Mouse (Mus musculus): ENCODE measurements around the gene 2810408A11Rik. TPM values are rescaled to one million over a fixed set of nuclear protein-coding genes. Genes with fewer than 3 reads are reported as not detected.

The 2810408A11Rik gene
- total and polyA plus RNA-seq, 3 experiments, result 0.81 to 1.3 TPM; not detected in 1

DNA sequence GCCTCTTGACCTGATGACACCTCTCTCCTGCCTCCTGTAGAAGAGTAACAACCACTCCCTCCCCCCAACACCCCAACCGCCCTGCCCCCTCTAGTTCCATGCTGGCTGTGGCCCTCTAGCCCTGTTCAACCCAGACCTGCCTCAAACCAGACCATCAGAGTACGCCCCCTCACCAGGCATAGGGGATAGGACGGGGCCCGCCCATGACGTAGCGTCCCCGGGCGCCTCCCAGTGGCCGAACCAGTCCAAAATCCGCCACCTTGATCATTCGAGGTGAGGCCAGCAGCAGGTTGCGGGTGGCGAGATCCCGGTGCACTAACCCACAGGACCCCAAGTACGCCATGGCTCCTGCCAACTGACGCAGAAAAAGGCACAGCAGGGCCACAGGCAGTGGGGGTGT is 45.4 kb downstream of the 2810408A11Rik start:
- H3K36me3 ChIP-seq (ENCODE audit: control insufficient read depth in 1 of 2, insufficient read depth in 2 of 2, low read length in 2 of 2), result peaks cover 0 to 12% of the 10 kb centered on the region in 2 experiments; a peak in 2 of 4 replicates
- H3K9ac ChIP-seq (ENCODE audit: control insufficient read depth, low read depth, low read length, poor library complexity, severe bottlenecking), result no peak overlapping the region
- no peak for DNase-seq (ENCODE audit: low read depth, low spot score)
- peaks cover 7 to 21% of the 10 kb centered on the region in 2 experiments; a peak in 3 of 4 replicates for H3K4me1 ChIP-seq (ENCODE audit: control insufficient read depth in 1 of 2, insufficient read depth in 2 of 2, low read length in 2 of 2)
- no peak overlapping the region for H3K27ac ChIP-seq (ENCODE audit: control insufficient read depth, low read depth, low read length)
- no peaks in the 10 kb centered on the region for H3K79me2 ChIP-seq (ENCODE audit: control insufficient read depth, insufficient read depth, low read length, poor library complexity)
- TF ChIP-seq CTCF (IDR thresholded peaks at IDR 0.05 in 2 of 3, conservative IDR thresholded peaks at IDR 0.05 in 1 of 3; ENCODE audit: control insufficient read depth in 1 of 3, insufficient read depth in 1 of 3, low read depth in 2 of 3, low read length in 3 of 3, poor library complexity in 1 of 3, severe bottlenecking in 1 of 3), result peak in 2 of 3 experiments; percentile 38 to 65; a peak in 4 of 6 replicates
- no peak for TF ChIP-seq ZKSCAN1 (IDR thresholded peaks at IDR 0.05; ENCODE audit: low read depth, low read length)
- no peak overlapping the region for H3K4me3 ChIP-seq (ENCODE audit: control insufficient read depth in 1 of 2, insufficient read depth in 1 of 2, low read depth in 2 of 2, low read length in 2 of 2)
- no peaks in the 10 kb centered on the region for H3K27me3 ChIP-seq (ENCODE audit: control insufficient read depth in 1 of 2, insufficient read depth in 2 of 2, low read length in 2 of 2)
- H3K9me3 ChIP-seq (replicated peaks; ENCODE audit: insufficient read depth, low read length), result no peaks in the 10 kb centered on the region

GRCm38 (mm10) chr11:69854680-69855079 is 46.1 kb downstream of the 2810408A11Rik start:
- peak; percentile 43 for DNase-seq (ENCODE audit: low read depth, low spot score)
- TF ChIP-seq SIN3A (IDR thresholded peaks at IDR 0.05; ENCODE audit: low read length) (no peak), UBTF (IDR thresholded peaks at IDR 0.05; ENCODE audit: borderline replicate concordance, insufficient read depth, low read depth, low read length) (no peak), JUND (IDR thresholded peaks at IDR 0.05; ENCODE audit: low read depth, low read length) (no peak), POLR2AphosphoS2 (IDR thresholded peaks at IDR 0.05; ENCODE audit: low read length) (no peak), CTCF (IDR thresholded peaks at IDR 0.05 in 2 of 3, conservative IDR thresholded peaks at IDR 0.05 in 1 of 3; ENCODE audit: control insufficient read depth in 1 of 3, insufficient read depth in 1 of 3, low read depth in 2 of 3, low read length in 3 of 3, poor library complexity in 1 of 3, severe bottlenecking in 1 of 3) (no peak), HCFC1 (IDR thresholded peaks at IDR 0.05; ENCODE audit: low read depth, low read length) (no peak), CHD2 (IDR thresholded peaks at IDR 0.05; ENCODE audit: low read length) (no peak), MEF2A (IDR thresholded peaks at IDR 0.05; ENCODE audit: extremely low read depth, insufficient replicate concordance, low read depth, low read length, poor library complexity, severe bottlenecking) (no peak), NRF1 (IDR thresholded peaks at IDR 0.05; ENCODE audit: insufficient read depth, low read depth, low read length, poor library complexity, severe bottlenecking) (no peak), MAX (IDR thresholded peaks at IDR 0.05; ENCODE audit: low read length) (no peak), MXI1 (IDR thresholded peaks at IDR 0.05; ENCODE audit: low read depth, low read length) (no peak), NELFE (IDR thresholded peaks at IDR 0.05; ENCODE audit: low read depth, low read length) (no peak), GATA1 (IDR thresholded peaks at IDR 0.05; ENCODE audit: low read depth, low read length) (no peak), MAZ (IDR thresholded peaks at IDR 0.05; ENCODE audit: low read depth, low read length) (no peak), RAD21 (IDR thresholded peaks at IDR 0.05; ENCODE audit: low read depth, low read length) (no peak), TAL1 (IDR thresholded peaks at IDR 0.05; ENCODE audit: low read length) (no peak)
- Histone ChIP-seq H3K36me3 (ENCODE audit: control insufficient read depth in 1 of 2, insufficient read depth in 2 of 2, low read length in 2 of 2) (peaks cover 0 to 12% of the 10 kb centered on the region in 2 experiments; a peak in 2 of 4 replicates), H3K79me2 (ENCODE audit: control insufficient read depth, insufficient read depth, low read length, poor library complexity) (no peaks in the 10 kb centered on the region), H3K27ac (ENCODE audit: control insufficient read depth, low read depth, low read length) (peak overlapping the region; percentile 75), H3K9ac (ENCODE audit: control insufficient read depth, low read depth, low read length, poor library complexity, severe bottlenecking) (no peak overlapping the region), H3K9me3 (replicated peaks; ENCODE audit: insufficient read depth, low read length) (no peaks in the 10 kb centered on the region), H3K4me1 (ENCODE audit: control insufficient read depth in 1 of 2, insufficient read depth in 2 of 2, low read length in 2 of 2) (peaks cover 7 to 21% of the 10 kb centered on the region in 2 experiments; a peak in 3 of 4 replicates), H3K4me3 (ENCODE audit: control insufficient read depth in 1 of 2, insufficient read depth in 1 of 2, low read depth in 2 of 2, low read length in 2 of 2) (no peak overlapping the region), H3K27me3 (ENCODE audit: control insufficient read depth in 1 of 2, insufficient read depth in 2 of 2, low read length in 2 of 2) (no peaks in the 10 kb centered on the region)
